Mouse (Mus musculus) lung, embryonic 14.5 days (tissue): ENCODE measurements around the gene Nipal4. TPM values are rescaled to one million over a fixed set of nuclear protein-coding genes. Genes with fewer than 3 reads are reported as not detected.

Source experiments
- ATAC-seq: fragments of 200-750 bp; cut with Nextera tagmentation; 2 replicates; pipeline ENCODE4 v1.8.0; 2017; ENCODE audit warnings: mild to moderate bottlenecking, moderate TSS enrichment, moderate library complexity; ENCODE audit not compliant: insufficient read depth
- DNase-seq: peaks from one replicate; pipeline ENCODE4 v3.0.0-alpha.2; 2015
- H3K27ac ChIP-seq: fragments of 300-500 bp; sonication (generic); 2 replicates; pipeline ENCODE4 v1.5.1; 2014; ENCODE audit warnings: low read depth, mild to moderate bottlenecking, moderate library complexity
- H3K27me3 ChIP-seq: fragments of 300-500 bp; sonication (generic); 2 replicates; pipeline ENCODE4 v1.6.1; 2014; ENCODE audit warnings: low read length, control low read depth; ENCODE audit not compliant: insufficient read depth
- H3K36me3 ChIP-seq: fragments of 300-500 bp; sonication (generic); 2 replicates; pipeline ENCODE4 v1.6.1; 2014; ENCODE audit warnings: control low read depth; ENCODE audit not compliant: insufficient read depth
- H3K4me1 ChIP-seq: fragments of 300-500 bp; sonication (generic); 2 replicates; pipeline ENCODE4 v1.6.1; 2014; ENCODE audit warnings: antibody characterized with exemption, control low read depth; ENCODE audit not compliant: insufficient read depth
- H3K4me2 ChIP-seq: fragments of 300-500 bp; sonication (generic); 2 replicates; pipeline ENCODE4 v1.6.1; 2014; ENCODE audit warnings: mild to moderate bottlenecking
- H3K4me3 ChIP-seq: fragments of 300-500 bp; sonication (generic); 2 replicates; pipeline ENCODE4 v1.5.1; 2014; ENCODE audit warnings: low read depth, low read length
- H3K9ac ChIP-seq: fragments of 300-500 bp; sonication (generic); 2 replicates; pipeline ENCODE4 v1.6.1; 2014
- H3K9me3 ChIP-seq: fragments of 300-500 bp; sonication (generic); 2 replicates; pipeline ENCODE4 v1.6.1; 2016; ENCODE audit warnings: low read depth, low read length, control low read depth
- CTCF ChIP-seq: IDR thresholded peaks from 2 replicates; pipeline ENCODE4 v1.5.1; 2016; ENCODE audit warnings: antibody characterized with exemption, low read depth
- WGBS: fragments of 180-500 bp; shearing (Covaris S2); extraction: QIAGEN DNeasy Blood & Tissue Kit; methylation state at CpG from one replicate; pipeline ENCODE4 v1.1.7; 2014; 5-methylcytosine and 5-hydroxymethylcytosine counted together
- polyA plus RNA-seq: library from polyadenylated mRNA; unstranded; fragments of >200 nt; fragmentation: Nextera tagmentation; extraction: Ambion mirVana; gene quantifications from 2 replicates; pipeline ENCODE4 v1.2.1, GENCODE M21; 2014

Nipal4 gene
- polyA plus RNA-seq, 1 experiment from 2014 or later = 1.8 TPM

GRCm38 (mm10) chr11:46125093-46125834 is 41.0 kb downstream of the Nipal4 start:
- no peak overlapping the region for H3K27ac ChIP-seq
- peaks cover 72% of the 10 kb centered on the region for H3K36me3 ChIP-seq
- ATAC-seq (no peak), DNase-seq (no peak)
- no peak overlapping the region for H3K9ac ChIP-seq
- no peak overlapping the region for H3K4me2 ChIP-seq
- no peaks in the 10 kb centered on the region for H3K27me3 ChIP-seq
- no peak overlapping the region for H3K4me3 ChIP-seq
- TF ChIP-seq CTCF = no peak
- no peaks in the 10 kb centered on the region for H3K9me3 ChIP-seq
- H3K4me1 ChIP-seq = no peaks in the 10 kb centered on the region
- WGBS = 86% methylated on average over 12 of the region's 12 CpGs

- ATAC-seq = no peak
- 84% methylated on average over 8 of the region's 8 CpGs for WGBS
- no peak overlapping the region for H3K4me2 ChIP-seq
Observed at GRCm38 (mm10) chr11:46123328-46123866, 42.9 kb downstream of the Nipal4 start.

GRCm38 (mm10) chr11:46122875-46123274 is 43.4 kb downstream of the Nipal4 start:
- WGBS = 93% methylated on average over 4 of the region's 4 CpGs
- no peak overlapping the region for H3K27ac ChIP-seq
- ATAC-seq (no peak), DNase-seq (no peak)
- peaks cover 78% of the 10 kb centered on the region for H3K36me3 ChIP-seq
- no peak for TF ChIP-seq CTCF
- no peak overlapping the region for H3K4me3 ChIP-seq
- H3K4me2 ChIP-seq = no peak overlapping the region
- H3K9ac ChIP-seq = no peak overlapping the region
- no peaks in the 10 kb centered on the region for H3K4me1 ChIP-seq
- no peaks in the 10 kb centered on the region for H3K9me3 ChIP-seq
- no peaks in the 10 kb centered on the region for H3K27me3 ChIP-seq

More at GRCm38 (mm10) chr11:46123328-46123866, 42.9 kb downstream of the Nipal4 start:
- no peaks in the 10 kb centered on the region for H3K27me3 ChIP-seq
- no peak overlapping the region for H3K27ac ChIP-seq
- H3K36me3 ChIP-seq = peaks cover 78% of the 10 kb centered on the region
- H3K4me3 ChIP-seq = no peak overlapping the region
- no peak for DNase-seq
- H3K4me1 ChIP-seq = no peaks in the 10 kb centered on the region
- no peaks in the 10 kb centered on the region for H3K9me3 ChIP-seq
- TF ChIP-seq CTCF = no peak
- H3K9ac ChIP-seq = no peak overlapping the region

- Histone ChIP-seq H3K36me3 (peaks cover 76% of the 10 kb centered on the region), H3K27me3 (no peaks in the 10 kb centered on the region), H3K9ac (no peak overlapping the region), H3K4me3 (no peak overlapping the region), H3K27ac (no peak overlapping the region), H3K4me2 (no peak overlapping the region), H3K4me1 (no peaks in the 10 kb centered on the region), H3K9me3 (no peaks in the 10 kb centered on the region)
- ATAC-seq = no peak
- no peak for DNase-seq
- no peak for TF ChIP-seq CTCF
- WGBS = 79% methylated on average over 4 of the region's 4 CpGs
Observed at GRCm38 (mm10) chr11:46121666-46122065, 44.6 kb downstream of the Nipal4 start.

GRCm38 (mm10) chr11:46120084-46120483 is 46.2 kb downstream of the Nipal4 start:
- Histone ChIP-seq H3K9me3 (no peaks in the 10 kb centered on the region), H3K27me3 (no peaks in the 10 kb centered on the region), H3K4me2 (no peak overlapping the region), H3K9ac (no peak overlapping the region), H3K27ac (no peak overlapping the region), H3K36me3 (peaks cover 79% of the 10 kb centered on the region), H3K4me1 (no peaks in the 10 kb centered on the region), H3K4me3 (no peak overlapping the region)
- TF ChIP-seq CTCF = no peak
- 90% methylated on average over 10 of the region's 10 CpGs for WGBS
- ATAC-seq = no peak
- no peak for DNase-seq

GRCm38 (mm10) chr11:46119624-46120023 is 46.7 kb downstream of the Nipal4 start:
- no peak for ATAC-seq
- Histone ChIP-seq H3K36me3 (peaks cover 75% of the 10 kb centered on the region), H3K27ac (no peak overlapping the region)

GRCm38 (mm10) chr11:46116510-46116909 is 49.8 kb downstream of the Nipal4 start:
- Histone ChIP-seq H3K9me3 (no peaks in the 10 kb centered on the region), H3K4me2 (no peak overlapping the region), H3K27me3 (no peaks in the 10 kb centered on the region), H3K27ac (no peak overlapping the region), H3K4me3 (no peak overlapping the region), H3K9ac (no peak overlapping the region), H3K4me1 (no peaks in the 10 kb centered on the region), H3K36me3 (peaks cover 69% of the 10 kb centered on the region)
- WGBS = 78% methylated on average over 2 of the region's 2 CpGs
- DNase-seq (no peak), ATAC-seq (no peak)
- TF ChIP-seq CTCF = no peak

More at GRCm38 (mm10) chr11:46119624-46120023, 46.7 kb downstream of the Nipal4 start:
- 25% methylated on average over 4 of the region's 4 CpGs for WGBS
- Histone ChIP-seq H3K9me3 (no peaks in the 10 kb centered on the region), H3K27me3 (no peaks in the 10 kb centered on the region), H3K4me3 (no peak overlapping the region), H3K9ac (no peak overlapping the region), H3K4me1 (no peaks in the 10 kb centered on the region), H3K4me2 (no peak overlapping the region)
- TF ChIP-seq CTCF = no peak
- peak; percentile 19 for DNase-seq
